Mouse (Mus musculus) neural tube, embryonic 11.5 days (tissue): ENCODE measurements at regions not wholly inside any gene's neighbourhood (a gene's known extent, or its start where the extent isn't known, plus 50 kb on each side); places are given as distances from the start of the nearest gene placed in this dataset.

ENCODE experiments used
- ATAC-seq: fragments of 200-750 bp; cut with Nextera tagmentation; 2 replicates; pipeline ENCODE4 v1.8.0; 2017; ENCODE audit warnings: moderate number of reproducible peaks, mild to moderate bottlenecking, moderate TSS enrichment, moderate library complexity; ENCODE audit not compliant: insufficient read depth, low FRiP score, low TSS enrichment
- DNase-seq: peaks from one replicate; pipeline ENCODE4 v3.0.0-alpha.2; 2015; ENCODE audit warnings: low spot score
- H3K27ac ChIP-seq: fragments of 300-500 bp; sonication (generic); 2 replicates; pipeline ENCODE4 v1.5.1; 2014; ENCODE audit warnings: low read depth, mild to moderate bottlenecking, low read length
- H3K27me3 ChIP-seq: fragments of 300-500 bp; sonication (generic); 2 replicates; pipeline ENCODE4 v1.6.1; 2014; ENCODE audit warnings: mild to moderate bottlenecking, low read length, mixed read lengths; ENCODE audit not compliant: control insufficient read depth, insufficient read depth
- H3K36me3 ChIP-seq: fragments of 300-500 bp; sonication (generic); 2 replicates; pipeline ENCODE4 v1.6.1; 2014; ENCODE audit warnings: mild to moderate bottlenecking, low read length, moderate library complexity, mixed read lengths; ENCODE audit not compliant: control insufficient read depth, insufficient read depth
- H3K4me1 ChIP-seq: fragments of 300-500 bp; sonication (generic); 2 replicates; pipeline ENCODE4 v1.6.1; 2014; ENCODE audit warnings: low read length, mixed read lengths; ENCODE audit not compliant: control insufficient read depth, insufficient read depth
- H3K4me2 ChIP-seq: fragments of 300-500 bp; sonication (generic); 2 replicates; pipeline ENCODE4 v1.6.1; 2014; ENCODE audit warnings: low read depth, mild to moderate bottlenecking, moderate library complexity
- H3K4me3 ChIP-seq: fragments of 300-500 bp; sonication (generic); 2 replicates; pipeline ENCODE4 v1.5.1; 2014; ENCODE audit warnings: low read depth, low read length
- H3K9ac ChIP-seq: fragments of 300-500 bp; sonication (generic); 2 replicates; pipeline ENCODE4 v1.6.1; 2014; ENCODE audit warnings: mild to moderate bottlenecking, low read length
- H3K9me3 ChIP-seq: fragments of 300-500 bp; sonication (generic); 2 replicates; pipeline ENCODE4 v1.6.1; 2016; ENCODE audit warnings: low read length; ENCODE audit not compliant: control insufficient read depth
- WGBS: fragments of 180-500 bp; shearing (Covaris S2); extraction: QIAGEN DNeasy Blood & Tissue Kit; methylation state at CpG from one replicate; pipeline ENCODE4 v1.1.7; 2014; 5-methylcytosine and 5-hydroxymethylcytosine counted together

DNA sequence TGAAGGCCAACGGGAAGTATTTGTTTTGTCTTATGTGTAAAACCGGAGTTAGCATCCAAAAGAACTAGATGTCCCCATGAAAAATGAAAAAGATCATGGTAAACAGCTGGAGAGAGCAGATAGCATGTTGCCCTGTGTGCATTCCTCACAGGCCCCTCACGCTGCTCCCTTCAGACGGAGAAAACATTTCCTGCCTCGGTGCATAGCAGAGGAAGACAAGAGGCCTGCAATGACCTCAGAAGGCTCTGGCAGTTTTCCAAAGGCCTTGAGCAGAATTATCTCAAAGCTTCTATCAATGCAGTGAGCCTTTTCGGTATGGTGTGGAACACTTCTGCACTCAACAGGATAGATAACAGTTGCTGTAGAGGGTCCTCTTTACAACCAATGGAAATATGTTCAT lies 101.3 kb upstream of the Ccn2 start:
- 76% methylated on average over 6 of the region's 6 CpGs for WGBS
- Histone ChIP-seq H3K27me3 (no peaks in the 10 kb centered on the region), H3K4me3 (no peak overlapping the region), H3K9ac (no peak overlapping the region), H3K9me3 (no peaks in the 10 kb centered on the region), H3K27ac (no peak overlapping the region), H3K4me1 (no peaks in the 10 kb centered on the region), H3K4me2 (no peak overlapping the region), H3K36me3 (no peaks in the 10 kb centered on the region)
- DNase-seq (no peak), ATAC-seq (no peak)

DNA sequence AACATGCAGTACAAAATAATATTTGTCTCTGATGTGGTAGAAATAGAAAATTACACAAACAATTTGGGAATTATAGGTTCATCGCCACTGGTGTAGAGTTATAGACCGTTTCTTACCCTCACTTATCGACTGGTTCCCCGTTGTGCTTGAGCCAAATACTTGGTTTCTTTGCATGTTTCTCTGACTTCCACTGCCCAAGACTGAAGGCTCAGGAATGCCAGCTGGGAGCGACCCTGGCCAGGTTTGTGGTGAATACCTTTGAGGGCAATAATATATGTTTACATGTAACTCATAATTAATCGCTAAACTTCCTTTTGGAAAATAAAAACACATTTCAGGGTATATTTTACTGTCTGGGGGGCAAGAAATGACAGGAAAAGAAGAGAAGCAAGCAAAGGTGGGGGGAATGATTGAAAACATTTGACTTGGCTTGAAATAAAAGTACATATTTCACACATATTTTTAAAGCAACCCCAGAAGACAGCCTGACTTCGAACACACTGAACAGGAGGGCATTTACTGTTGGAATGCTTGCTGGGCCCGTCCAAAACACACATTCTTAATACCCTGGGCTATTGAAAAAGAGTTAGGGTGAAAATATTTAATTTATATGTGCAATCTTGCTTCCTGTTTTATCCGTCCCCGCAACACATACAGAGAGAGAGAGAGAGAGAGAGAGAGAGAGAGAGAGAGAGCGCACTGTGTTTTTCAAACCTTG lies 75.3 kb upstream of the Ccn2 start:
- H3K4me1 ChIP-seq = no peaks in the 10 kb centered on the region
- H3K27ac ChIP-seq = no peak overlapping the region
- DNase-seq = no peak
- H3K36me3 ChIP-seq = no peaks in the 10 kb centered on the region
- no peak overlapping the region for H3K4me2 ChIP-seq
- no peaks in the 10 kb centered on the region for H3K9me3 ChIP-seq
- H3K27me3 ChIP-seq = no peaks in the 10 kb centered on the region
- ATAC-seq = no peak
- no peak overlapping the region for H3K4me3 ChIP-seq
- no peak overlapping the region for H3K9ac ChIP-seq
- 89% methylated on average over 11 of the region's 11 CpGs for WGBS

GRCm38 (mm10) chr10:24520515-24520914 lies 74.7 kb upstream of the Ccn2 start:
- no peak for ATAC-seq
- Histone ChIP-seq H3K4me2 (no peak overlapping the region), H3K4me3 (no peak overlapping the region), H3K27me3 (no peaks in the 10 kb centered on the region), H3K36me3 (no peaks in the 10 kb centered on the region), H3K4me1 (no peaks in the 10 kb centered on the region), H3K27ac (no peak overlapping the region), H3K9me3 (no peaks in the 10 kb centered on the region), H3K9ac (no peak overlapping the region)
- no peak for DNase-seq
- WGBS = 76% methylated on average over 3 of the region's 3 CpGs

GRCm38 (mm10) chr10:24532776-24533175 lies 62.5 kb upstream of the Ccn2 start:
- WGBS = 89% methylated on average over 2 of the region's 2 CpGs

GRCm38 (mm10) chr10:24534901-24535300 lies 60.3 kb upstream of the Ccn2 start:
- ATAC-seq (no peak), DNase-seq (no peak)
- Histone ChIP-seq H3K9ac (no peak overlapping the region), H3K4me2 (no peak overlapping the region), H3K4me3 (no peak overlapping the region), H3K27me3 (no peaks in the 10 kb centered on the region), H3K9me3 (no peaks in the 10 kb centered on the region), H3K4me1 (no peaks in the 10 kb centered on the region), H3K36me3 (no peaks in the 10 kb centered on the region), H3K27ac (no peak overlapping the region)
- WGBS = 96% methylated on average over 11 of the region's 11 CpGs

More at GRCm38 (mm10) chr10:24532776-24533175, 62.5 kb upstream of the Ccn2 start:
- H3K9ac ChIP-seq = no peak overlapping the region
- H3K36me3 ChIP-seq = no peaks in the 10 kb centered on the region
- H3K4me1 ChIP-seq = no peaks in the 10 kb centered on the region
- no peak overlapping the region for H3K27ac ChIP-seq
- no peaks in the 10 kb centered on the region for H3K9me3 ChIP-seq
- no peak for ATAC-seq
- DNase-seq = no peak
- no peaks in the 10 kb centered on the region for H3K27me3 ChIP-seq
- H3K4me3 ChIP-seq = no peak overlapping the region
- no peak overlapping the region for H3K4me2 ChIP-seq

GRCm38 (mm10) chr10:24535461-24535860 lies 59.8 kb upstream of the Ccn2 start:
- no peak overlapping the region for H3K9ac ChIP-seq
- H3K4me2 ChIP-seq = no peak overlapping the region
- 91% methylated on average over 6 of the region's 6 CpGs for WGBS
- ATAC-seq (no peak), DNase-seq (no peak)
- H3K9me3 ChIP-seq = no peaks in the 10 kb centered on the region
- H3K4me3 ChIP-seq = no peak overlapping the region
- H3K4me1 ChIP-seq = no peaks in the 10 kb centered on the region
- H3K27ac ChIP-seq = no peak overlapping the region
- H3K36me3 ChIP-seq = no peaks in the 10 kb centered on the region
- no peaks in the 10 kb centered on the region for H3K27me3 ChIP-seq

GRCm38 (mm10) chr10:24541990-24542389 lies 53.3 kb upstream of the Ccn2 start:
- no peaks in the 10 kb centered on the region for H3K36me3 ChIP-seq
- no peaks in the 10 kb centered on the region for H3K4me1 ChIP-seq
- ATAC-seq = no peak
- no peaks in the 10 kb centered on the region for H3K9me3 ChIP-seq
- H3K27me3 ChIP-seq = no peaks in the 10 kb centered on the region
- no peak overlapping the region for H3K4me3 ChIP-seq
- no peak overlapping the region for H3K27ac ChIP-seq
- no peak for DNase-seq
- H3K9ac ChIP-seq = no peak overlapping the region
- WGBS = 85% methylated on average over 4 of the region's 4 CpGs
- no peak overlapping the region for H3K4me2 ChIP-seq
